Mouse (Mus musculus): ENCODE measurements around the gene Aoc2.
A peak's percentile ranks its signal among the peaks of the same experiment; 100 is the strongest.

DNA sequence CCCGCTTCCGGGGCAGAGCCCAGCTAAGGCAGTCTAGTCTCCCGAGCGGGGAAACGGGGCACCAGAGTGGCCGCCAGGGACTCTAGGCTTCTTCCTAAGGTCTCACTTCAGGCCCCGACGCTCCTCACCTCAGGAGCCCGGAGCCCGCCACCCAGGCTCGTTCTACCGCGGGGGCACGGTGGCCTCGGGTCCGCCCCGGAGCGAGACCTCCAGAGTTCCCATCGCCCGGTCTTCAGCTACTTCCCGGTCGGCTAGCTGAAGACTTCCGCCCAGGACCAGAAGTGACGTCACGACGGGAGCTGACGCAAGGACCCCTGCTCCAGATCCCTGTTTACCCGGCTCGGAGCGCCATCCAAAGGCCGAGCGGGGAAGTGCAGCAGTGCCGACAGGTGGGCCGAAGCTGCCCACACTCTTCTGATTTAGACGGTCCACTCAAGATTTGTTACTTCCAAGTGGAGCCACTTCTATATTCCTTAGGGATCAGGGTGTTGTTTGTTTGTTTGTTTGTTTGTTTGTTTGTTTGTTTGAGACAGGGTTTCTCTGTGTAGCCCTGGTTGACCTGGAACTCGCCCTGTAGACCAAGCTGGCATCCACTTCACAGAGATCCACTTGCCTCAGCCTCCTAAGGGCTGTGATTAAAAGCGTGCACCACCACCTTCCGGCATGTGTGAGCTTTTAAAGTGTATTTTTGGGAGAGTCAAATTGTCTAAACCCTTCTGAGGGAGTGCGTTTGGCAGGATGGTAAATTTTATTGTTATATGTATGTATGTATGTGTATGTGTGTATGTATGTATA lies 22.7 kb upstream of the Aoc2 start, which contains the start of gene Becn1:
- TF ChIP-seq CTCF (IDR thresholded peaks at IDR 0.05; ENCODE audit: low read depth, low read length) = peak; percentile 98
- peak; percentile 67 for TF ChIP-seq POLR2A (IDR thresholded peaks at IDR 0.05; ENCODE audit: extremely low read depth, insufficient read depth, low read length)

All from liver, adult 2 months (tissue).